Mouse (Mus musculus) megakaryocyte, embryonic 14.5 days (primary cell): ENCODE data around the gene Akirin1.

Source experiments
- FLI1 ChIP-seq: IDR thresholded peaks from 2 replicates; pipeline ENCODE4 v1.6.1; 2012; ENCODE audit warnings: low read length, inconsistent platforms, mixed read lengths
- GATA1 ChIP-seq: IDR thresholded peaks from 3 replicates; pipeline ENCODE4 v1.6.1; 2012; ENCODE audit warnings: mixed read lengths, low read length, inconsistent platforms, borderline replicate concordance

DNA sequence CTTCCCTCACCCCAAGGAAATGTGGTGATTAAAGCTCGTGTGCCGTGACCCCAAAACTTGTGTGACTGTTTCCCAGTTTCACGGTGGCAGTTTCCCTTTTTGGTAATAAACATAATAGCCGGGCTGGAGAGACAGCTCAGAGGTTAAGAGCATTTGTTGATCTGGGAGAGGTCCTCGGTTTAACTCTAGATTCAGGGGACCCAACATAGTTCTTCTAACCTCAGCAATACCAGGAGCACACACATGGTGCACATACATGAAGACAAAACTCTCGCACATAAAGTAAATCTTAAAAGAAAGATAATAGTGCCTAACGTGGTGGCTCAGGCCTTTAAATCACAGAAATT is 31.7 kb downstream of the Akirin1 start:
- TF ChIP-seq GATA1 = no peak
- TF ChIP-seq FLI1 = no peak
